Mouse (Mus musculus): ENCODE results near the gene Thsd4.

- TF ChIP-seq CTCF (IDR thresholded peaks at IDR 0.05) (no peak), EP300 (IDR thresholded peaks at IDR 0.05) (no peak)
Measured at GRCm38 (mm10) chr9:59948691-59949250, 573.1 kb downstream of the Thsd4 start.
